Mouse (Mus musculus) CH12.LX (cell line): ENCODE data around the gene Gpr142. TPM values are rescaled to one million over a fixed set of nuclear protein-coding genes. Genes with fewer than 3 reads are reported as not detected.

Experiments
- DNase-seq: peaks from one replicate; pipeline ENCODE4 v3.0.0-alpha.2; 2013; ENCODE audit errors: extremely low read depth
- H3K27ac ChIP-seq: 2 replicates; pipeline ENCODE4 v1.5.1; 2012; ENCODE audit warnings: low read depth, mild to moderate bottlenecking, control low read depth, moderate library complexity; ENCODE audit not compliant: insufficient read depth
- H3K27me3 ChIP-seq: replicated peaks from 2 replicates; pipeline ENCODE3; 2012; ENCODE audit warnings: inconsistent platforms
- H3K36me3 ChIP-seq, 2 experiments: replicated peaks in 1 of 2; 2 replicates each; pipeline versions ENCODE3 to v1.6.1; 2012; ENCODE audit warnings: inconsistent platforms in 1 of 2, low read length in 1 of 2, mild to moderate bottlenecking in 1 of 2, mixed read lengths in 1 of 2, moderate library complexity in 1 of 2; ENCODE audit not compliant: control insufficient read depth in 1 of 2, insufficient read depth in 1 of 2
- H3K4me1 ChIP-seq, 2 experiments: 2 replicates each; pipeline ENCODE4 v1.6.1; 2012; ENCODE audit warnings: inconsistent platforms in 1 of 2, moderate library complexity in 1 of 2; ENCODE audit not compliant: insufficient read depth in 2 of 2, control insufficient read depth in 1 of 2
- H3K4me2 ChIP-seq: 2 replicates; pipeline ENCODE4 v1.6.1; 2012; ENCODE audit warnings: low read depth, mild to moderate bottlenecking, control low read depth; ENCODE audit not compliant: poor library complexity, insufficient read depth, severe bottlenecking
- H3K4me3 ChIP-seq, 3 experiments: fragments of 150-350 bp in 1 of 3; sonication (generic) in 1 of 3; replicated peaks in 1 of 3; 2 replicates each; pipeline versions ENCODE3 to v1.5.1; 2011 to 2012; ENCODE audit warnings: low read depth in 2 of 3, low read length in 2 of 3, mild to moderate bottlenecking in 2 of 3, moderate library complexity in 2 of 3, control low read depth in 1 of 3, improper control_type of control experiment in 1 of 3, inconsistent platforms in 1 of 3, mixed read lengths in 1 of 3; ENCODE audit not compliant: poor library complexity in 1 of 3
- H3K79me2 ChIP-seq: replicated peaks from 2 replicates; pipeline ENCODE4 v1.6.1; 2012; ENCODE audit warnings: mild to moderate bottlenecking, moderate library complexity; ENCODE audit not compliant: control insufficient read depth, poor library complexity, insufficient read depth, severe bottlenecking; ENCODE audit errors: extremely low read depth
- H3K9ac ChIP-seq: 2 replicates; pipeline ENCODE4 v1.6.1; 2012; ENCODE audit warnings: low read depth, mild to moderate bottlenecking, control low read depth, moderate library complexity; ENCODE audit not compliant: insufficient read depth
- H3K9me3 ChIP-seq: replicated peaks from 2 replicates; pipeline ENCODE3; 2012; ENCODE audit warnings: low read length, inconsistent platforms, mixed read lengths
- CTCF ChIP-seq, 2 experiments: IDR thresholded peaks in 1 of 2; conservative IDR thresholded peaks in 1 of 2; 2 replicates each; pipeline ENCODE4 v1.5.1; 2011 to 2012; ENCODE audit warnings: low read depth in 2 of 2, low read length in 2 of 2, improper control_type of control experiment in 1 of 2, inconsistent platforms in 1 of 2, mild to moderate bottlenecking in 1 of 2, moderate library complexity in 1 of 2
- ELF1 ChIP-seq: IDR thresholded peaks from 2 replicates; pipeline ENCODE4 v1.6.1; 2014; ENCODE audit warnings: low read depth, mild to moderate bottlenecking, inconsistent platforms, low read length, improper control_type of control experiment
- IRF4 ChIP-seq: IDR thresholded peaks from 2 replicates; pipeline ENCODE4 v1.6.1; 2014; ENCODE audit warnings: low read depth, mild to moderate bottlenecking, inconsistent platforms, low read length, improper control_type of control experiment
- JUN ChIP-seq: IDR thresholded peaks from 2 replicates; pipeline ENCODE4 v1.6.1; 2011; ENCODE audit warnings: low read depth, mild to moderate bottlenecking, low read length, improper control_type of control experiment, moderate library complexity; ENCODE audit not compliant: insufficient read depth
- MAX ChIP-seq: IDR thresholded peaks from 2 replicates; pipeline ENCODE4 v1.6.1; 2011; ENCODE audit warnings: low read length, improper control_type of control experiment
- MEF2A ChIP-seq: IDR thresholded peaks from 2 replicates; pipeline ENCODE4 v1.6.1; 2014; ENCODE audit warnings: low read depth, mild to moderate bottlenecking, inconsistent platforms, low read length, improper control_type of control experiment, borderline replicate concordance
- POLR2A ChIP-seq: IDR thresholded peaks from 2 replicates; pipeline ENCODE4 v1.6.1; 2011; ENCODE audit warnings: low read depth, mild to moderate bottlenecking, improper control_type of control experiment, low read length
- SMC3 ChIP-seq: IDR thresholded peaks from 2 replicates; pipeline ENCODE4 v1.6.1; 2011; ENCODE audit warnings: low read depth, low read length, improper control_type of control experiment
- ZC3H11A ChIP-seq: IDR thresholded peaks from 2 replicates; pipeline ENCODE4 v1.6.1; 2012; ENCODE audit warnings: low read depth, mild to moderate bottlenecking, inconsistent platforms, low read length, improper control_type of control experiment
- dilution Hi-C: fragments of 300-500 bp; cut with MboI; formaldehyde crosslinking; loops from 2 replicates; pipeline ENCODE4 v1.14.3; 2020; ENCODE audit warnings: low sequenced_read_pairs; ENCODE audit not compliant: extremely low pct_unique_long_range_greater_than_20kb, extremely low pct_ligation_motif_present
- in situ Hi-C: fragments of 300-500 bp; cut with MboI; formaldehyde crosslinking; loops from 3 replicates; pipeline ENCODE4 v1.14.3; 2019; ENCODE audit warnings: low sequenced_read_pairs, low pct_ligation_motif_present, low pct_unique_long_range_greater_than_20kb, mixed read lengths
- polyA plus RNA-seq: library from polyadenylated mRNA; unstranded; fragments of >175 nt; gene quantifications from 2 replicates; pipeline ENCODE4 v1.2.1, GENCODE M21; 2012; ENCODE audit warnings: low read depth; ENCODE audit not compliant: insufficient read length
- total RNA-seq, 2 experiments: library from RNA; depleted of rRNA; stranded (reverse); fragments of 300-350 nt in 1 of 2; fragments of >200 nt in 1 of 2; gene quantifications; 2 replicates each; pipeline ENCODE4 v1.2.3; 2012 to 2014

Gene Gpr142
- total and polyA plus RNA-seq, 3 experiments = not detected

GRCm38 (mm10) chr11:114854581-114854980, 55.9 kb downstream of the Gpr142 start:
- H3K36me3 ChIP-seq = no peaks in the 10 kb centered on the region
- no peak for DNase-seq
- TF ChIP-seq ELF1 (no peak), JUN (no peak), CTCF (conservative IDR thresholded peaks at IDR 0.05 in 1 of 2, IDR thresholded peaks at IDR 0.05 in 1 of 2; ENCODE audit: low read depth in 2 of 2, low read length in 2 of 2) (no peak), MAX (no peak), POLR2A (no peak), ZC3H11A (no peak), IRF4 (no peak), MEF2A (no peak)
- H3K9ac ChIP-seq = no peak overlapping the region
- no peaks in the 10 kb centered on the region for H3K79me2 ChIP-seq
- peaks cover 3 to 13% of the 10 kb centered on the region in 2 experiments; a peak in 2 of 4 replicates for H3K4me1 ChIP-seq
- H3K9me3 ChIP-seq = peaks cover 32% of the 10 kb centered on the region
- no peak overlapping the region for H3K4me3 ChIP-seq
- no peak overlapping the region for H3K4me2 ChIP-seq
- no peak overlapping the region for H3K27ac ChIP-seq
- dilution Hi-C loops (no loop called here), in situ Hi-C loops (no loop called here)
- peaks cover 6% of the 10 kb centered on the region for H3K27me3 ChIP-seq

GRCm38 (mm10) chr11:114856125-114856524, 57.4 kb downstream of the Gpr142 start:
- Histone ChIP-seq H3K9ac (no peak overlapping the region), H3K79me2 (no peaks in the 10 kb centered on the region), H3K9me3 (peaks cover 26% of the 10 kb centered on the region), H3K4me1 (peaks cover 3 to 14% of the 10 kb centered on the region in 2 experiments; a peak in 1 of 4 replicates), H3K36me3 (no peaks in the 10 kb centered on the region), H3K27me3 (peaks cover 6% of the 10 kb centered on the region), H3K4me3 (no peak overlapping the region), H3K27ac (no peak overlapping the region), H3K4me2 (no peak overlapping the region)
- TF ChIP-seq CTCF (conservative IDR thresholded peaks at IDR 0.05 in 1 of 2, IDR thresholded peaks at IDR 0.05 in 1 of 2; ENCODE audit: low read depth in 2 of 2, low read length in 2 of 2) (0 out of 4 replicates have a peak, but pooled peaks of 1 of the 2 experiments have one; percentile 1), SMC3 (no peak)
- DNase-seq = no peak
- in situ Hi-C loops (no loop called here), dilution Hi-C loops (no loop called here)

Other genes with a start within 250 kb of the Gpr142 start
- gene Rpl38, start 130.4 kb upstream of the Gpr142 start, total RNA-seq (2012; rRNA removed) = 5,484 and 5,556 TPM in 2 replicates
- 3,381 and 4,204 TPM in 2 replicates for gene Rpl38, start 130.4 kb upstream of the Gpr142 start, total RNA-seq (2014; rRNA removed)
- 1,021 and 1,435 TPM in 2 replicates for gene Rpl38, start 130.4 kb upstream of the Gpr142 start, polyA plus RNA-seq
- 1.4 TPM in 2 replicates for gene Ttyh2, start 123.5 kb upstream of the Gpr142 start, total RNA-seq (2012; rRNA removed)
- 0.82 and 1.2 TPM in 2 replicates for gene Ttyh2, start 123.5 kb upstream of the Gpr142 start, total RNA-seq (2014; rRNA removed)
- 2.4 TPM in 2 replicates for gene Ttyh2, start 123.5 kb upstream of the Gpr142 start, polyA plus RNA-seq
- 0.17 and 0.59 TPM in 2 replicates for gene Dnaic2, start 71.5 kb upstream of the Gpr142 start, total RNA-seq (2012; rRNA removed)
- gene Dnaic2, start 71.5 kb upstream of the Gpr142 start, total RNA-seq (2014; rRNA removed) = 0.93 and 1.2 TPM in 2 replicates
- gene Dnaic2, start 71.5 kb upstream of the Gpr142 start, polyA plus RNA-seq = 0.45 and 0.83 TPM in 2 replicates
- gene Kif19a, start 33.5 kb upstream of the Gpr142 start, total RNA-seq (2012; rRNA removed) = 5.8 and 8.2 TPM in 2 replicates
- gene Kif19a, start 33.5 kb upstream of the Gpr142 start, total RNA-seq (2014; rRNA removed) = 0.66 and 1.9 TPM in 2 replicates
- gene Kif19a, start 33.5 kb upstream of the Gpr142 start, polyA plus RNA-seq = 0.68 and 1.4 TPM in 2 replicates
- not detected in 2 replicates for gene Btbd17, start 3.0 kb upstream of the Gpr142 start, total RNA-seq (2012; rRNA removed)
- gene Btbd17, start 3.0 kb upstream of the Gpr142 start, total RNA-seq (2014; rRNA removed) = not detected in 2 replicates
- gene Btbd17, start 3.0 kb upstream of the Gpr142 start, polyA plus RNA-seq = not detected in 2 replicates
- not detected in 2 replicates for gene Gprc5c, start 52.2 kb downstream of the Gpr142 start, total RNA-seq (2012; rRNA removed)
- not detected in 2 replicates for gene Gprc5c, start 52.2 kb downstream of the Gpr142 start, total RNA-seq (2014; rRNA removed)
- not detected in 2 replicates for gene Gprc5c, start 52.2 kb downstream of the Gpr142 start, polyA plus RNA-seq
- 0.13 and 0.17 TPM in 2 replicates for gene Cd300a, start 91.1 kb downstream of the Gpr142 start, total RNA-seq (2012; rRNA removed)
- gene Cd300a, start 91.1 kb downstream of the Gpr142 start, total RNA-seq (2014; rRNA removed) = 0.18 and 0.32 TPM in 2 replicates
- 1.0 TPM in 2 replicates for gene Cd300a, start 91.1 kb downstream of the Gpr142 start, polyA plus RNA-seq
- not detected in 2 replicates for gene Cd300lb, start 135.5 kb downstream of the Gpr142 start, total RNA-seq (2012; rRNA removed)
- gene Cd300lb, start 135.5 kb downstream of the Gpr142 start, total RNA-seq (2014; rRNA removed) = not detected in 2 replicates
- gene Cd300lb, start 135.5 kb downstream of the Gpr142 start, polyA plus RNA-seq = not detected in 2 replicates
- not detected in 2 replicates for gene Cd300c, start 170.2 kb downstream of the Gpr142 start, total RNA-seq (2012; rRNA removed)
- gene Cd300c, start 170.2 kb downstream of the Gpr142 start, total RNA-seq (2014; rRNA removed) = not detected in 2 replicates
- gene Cd300c, start 170.2 kb downstream of the Gpr142 start, polyA plus RNA-seq = 0.40 TPM in 1 of 2 replicates, not detected in the other
- 0.17 and 0.25 TPM in 2 replicates for gene Cd300ld, start 191.0 kb downstream of the Gpr142 start, total RNA-seq (2012; rRNA removed)
- 0.16 and 0.26 TPM in 2 replicates for gene Cd300ld, start 191.0 kb downstream of the Gpr142 start, total RNA-seq (2014; rRNA removed)
- 0.25 and 0.50 TPM in 2 replicates for gene Cd300ld, start 191.0 kb downstream of the Gpr142 start, polyA plus RNA-seq
- gene Cd300c2, start 203.0 kb downstream of the Gpr142 start, total RNA-seq (2012; rRNA removed) = not detected in 2 replicates
- gene Cd300c2, start 203.0 kb downstream of the Gpr142 start, total RNA-seq (2014; rRNA removed) = not detected in 2 replicates
- gene Cd300c2, start 203.0 kb downstream of the Gpr142 start, polyA plus RNA-seq = not detected in 2 replicates
- gene Cd300ld2, start 217.3 kb downstream of the Gpr142 start, total RNA-seq (2012; rRNA removed) = not detected in 2 replicates
- gene Cd300ld2, start 217.3 kb downstream of the Gpr142 start, total RNA-seq (2014; rRNA removed) = not detected in 2 replicates
- not detected in 2 replicates for gene Cd300ld2, start 217.3 kb downstream of the Gpr142 start, polyA plus RNA-seq
- not detected in 2 replicates for gene Cd300ld4, start 228.1 kb downstream of the Gpr142 start, total RNA-seq (2012; rRNA removed)
- gene Cd300ld4, start 228.1 kb downstream of the Gpr142 start, total RNA-seq (2014; rRNA removed) = not detected in 2 replicates
- not detected in 2 replicates for gene Cd300ld4, start 228.1 kb downstream of the Gpr142 start, polyA plus RNA-seq
- gene Cd300ld5, start 238.8 kb downstream of the Gpr142 start, total RNA-seq (2012; rRNA removed) = not detected in 2 replicates
- gene Cd300ld5, start 238.8 kb downstream of the Gpr142 start, total RNA-seq (2014; rRNA removed) = not detected in 2 replicates
- not detected in 2 replicates for gene Cd300ld5, start 238.8 kb downstream of the Gpr142 start, polyA plus RNA-seq
- 0.17 and 0.42 TPM in 2 replicates for gene Cd300ld3, start 249.5 kb downstream of the Gpr142 start, total RNA-seq (2012; rRNA removed)
- not detected in 2 replicates for gene Cd300ld3, start 249.5 kb downstream of the Gpr142 start, total RNA-seq (2014; rRNA removed)
- 0.37 TPM in 1 of 2 replicates, not detected in the other for gene Cd300ld3, start 249.5 kb downstream of the Gpr142 start, polyA plus RNA-seq